Mouse (Mus musculus): ENCODE measurements around the gene Rsph6a.

DNA sequence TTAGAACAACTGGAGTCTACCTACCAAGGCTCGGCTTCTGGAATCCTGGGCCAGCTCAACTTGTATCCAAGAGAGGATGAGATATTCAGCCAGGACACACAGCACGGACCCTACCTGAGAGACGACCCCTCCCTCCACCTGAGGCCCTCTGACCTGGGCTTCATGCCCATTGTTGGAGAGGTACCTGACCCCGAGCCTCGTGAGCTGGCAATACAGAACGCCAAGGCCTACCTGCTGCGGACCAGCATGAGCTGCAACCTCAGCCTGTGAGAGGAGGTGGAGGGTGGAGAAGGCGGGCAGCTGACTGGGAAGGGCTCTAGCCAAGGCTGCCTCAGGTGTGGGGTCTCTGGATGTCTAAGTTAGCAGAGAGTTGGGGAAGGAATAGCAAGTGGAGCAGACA, 618 bp downstream of the Rsph6a start:
- TF ChIP-seq POLR2A (IDR thresholded peaks at IDR 0.05; ENCODE audit: low read depth, low read length) = no peak
- TF ChIP-seq CTCF (IDR thresholded peaks at IDR 0.05; ENCODE audit: extremely low read depth, insufficient read depth, insufficient read length, insufficient replicate concordance) = no peak

All from spleen, adult 2 months (tissue).